Mouse (Mus musculus) lung, adult 2 months (tissue): ENCODE measurements around the gene Rnf126. TPM values are rescaled to one million over a fixed set of nuclear protein-coding genes. Genes with fewer than 3 reads are reported as not detected.

Experiments
- DNase-seq: peaks from one replicate; pipeline ENCODE4 v3.0.0; 2022
- H3K4me1 ChIP-seq: fragments of 200-500 bp; 2 replicates; pipeline ENCODE4 v1.6.1; 2011; ENCODE audit warnings: low read length; ENCODE audit not compliant: control insufficient read depth, insufficient read depth
- H3K4me3 ChIP-seq: fragments of 200-500 bp; replicated peaks from 2 replicates; pipeline ENCODE3; 2011; ENCODE audit warnings: low read depth, mild to moderate bottlenecking, control low read depth, low read length; ENCODE audit errors: extremely low read depth
- CTCF ChIP-seq: fragments of 200-500 bp; IDR thresholded peaks from 2 replicates; pipeline ENCODE4 v1.5.1; 2011; ENCODE audit warnings: mild to moderate bottlenecking, low read length, control low read depth; ENCODE audit not compliant: insufficient read depth
- POLR2A ChIP-seq: fragments of 200-500 bp; IDR thresholded peaks from 2 replicates; pipeline ENCODE4 v1.6.1; 2011; ENCODE audit warnings: low read depth, mild to moderate bottlenecking, control low read depth, low read length, borderline replicate concordance; ENCODE audit errors: extremely low read depth
- WGBS: fragments of 180-500 bp; shearing (Covaris S2); methylation state at CpG from one replicate; pipeline ENCODE4 v1.1.7; 2018; 5-methylcytosine and 5-hydroxymethylcytosine counted together
- polyA plus RNA-seq: library from polyadenylated mRNA; depleted of rRNA; stranded (reverse); fragments of >200 nt; gene quantifications from 2 replicates; pipeline ENCODE4 v1.2.3, GENCODE M21; 2012

Rnf126 gene
- polyA plus RNA-seq, 1 experiment = 103 TPM

DNA sequence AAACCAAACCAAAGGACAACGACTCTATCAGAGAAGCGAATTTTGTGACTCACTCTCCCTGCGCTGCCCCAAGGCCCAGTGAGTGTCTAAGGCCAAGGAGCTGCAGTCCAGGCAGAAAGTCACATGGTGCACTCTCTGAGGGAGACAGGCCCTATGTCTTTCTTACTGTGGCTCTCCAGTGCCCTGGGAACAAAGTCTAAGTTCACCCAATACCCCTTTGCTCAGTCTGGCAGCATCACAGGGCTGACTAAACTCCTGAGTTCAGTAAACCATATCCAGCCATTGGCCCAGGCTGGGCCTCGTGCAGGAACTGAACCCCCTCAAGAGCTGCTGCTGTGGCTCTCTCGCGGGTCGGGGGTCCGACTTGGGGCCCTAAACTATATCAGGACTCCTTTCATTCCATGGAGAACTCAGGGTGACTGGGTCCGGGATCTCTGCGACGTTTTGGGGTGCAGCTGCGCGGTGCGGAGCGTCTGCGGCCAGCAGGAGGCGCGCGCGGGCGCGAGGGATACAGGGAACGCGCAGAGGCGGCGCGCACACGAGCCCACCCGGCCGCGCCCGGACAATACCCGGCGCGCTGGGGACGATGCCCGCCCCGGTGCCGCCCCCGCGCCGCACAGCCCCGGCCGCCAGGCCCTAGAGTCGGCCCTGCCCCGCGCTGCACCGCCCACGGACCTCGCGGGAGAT, 26.4 kb upstream of the Rnf126 start, which contains the start of gene Palm:
TSS of gene Palm (plus strand) at position 522 of the 687 bp plus-strand sequence.
- WGBS = 5% methylated on average over 51 of the region's 51 CpGs
- TF ChIP-seq POLR2A (no peak), CTCF (peak; percentile 62)
- peak; percentile 81 for DNase-seq

DNA sequence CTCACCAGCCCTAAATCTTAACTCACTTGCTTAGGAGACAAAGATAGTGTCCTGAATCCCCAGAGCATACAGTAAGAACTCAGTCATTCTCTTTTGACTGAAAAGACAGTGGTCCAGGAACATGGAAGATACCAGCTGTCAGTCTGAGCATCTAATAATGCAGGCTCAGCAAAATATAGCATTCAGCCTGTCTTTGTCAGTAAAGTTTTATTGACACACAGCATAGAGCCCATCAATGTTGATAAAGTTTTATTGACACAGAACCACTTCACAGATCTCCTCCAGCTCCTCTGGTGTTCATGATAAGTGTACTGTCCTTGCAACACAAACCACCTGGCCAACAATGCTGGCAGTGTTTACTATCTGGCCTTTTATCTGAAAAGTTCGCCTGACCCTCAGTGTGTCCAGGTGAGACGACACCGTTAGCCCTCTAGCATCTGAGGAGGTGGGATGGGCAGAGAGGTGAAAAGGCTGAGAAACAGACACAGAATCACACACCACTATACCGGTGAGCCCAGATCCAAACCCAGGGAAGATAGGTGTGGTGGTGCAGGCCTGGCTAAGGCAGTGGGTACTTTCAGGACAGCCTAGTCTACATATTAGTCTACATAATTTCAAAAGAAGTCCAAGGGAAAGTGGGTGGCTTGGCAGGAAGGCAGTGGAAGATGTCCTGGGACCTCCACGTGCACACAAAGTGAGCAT, 25.7 kb upstream of the Rnf126 start:
- TF ChIP-seq POLR2A = no peak
- no peak for TF ChIP-seq CTCF
- Histone ChIP-seq H3K4me1 (peaks cover 3% of the 10 kb centered on the region; the same call in 1 of the 2 replicates), H3K4me3 (no peak overlapping the region)
- no peak for DNase-seq
- WGBS = 74% methylated on average over 5 of the region's 5 CpGs

More for the DNA sequence above, 26.4 kb upstream of the Rnf126 start, which contains the start of gene Palm:
- peak within 1 kb of the TSS; percentile 74 for H3K4me3 ChIP-seq
- H3K4me1 ChIP-seq = peaks cover 3% of the 10 kb centered on the region; the same call in 1 of the 2 replicates

GRCm38 (mm10) chr10:79790861-79791260, 24.1 kb upstream of the Rnf126 start, which contains the start of gene Prss57:
Prss57 (minus strand) TSS chr10:79790961.
- no peak for TF ChIP-seq CTCF
- TF ChIP-seq POLR2A = no peak
- Histone ChIP-seq H3K4me1 (0 out of 2 replicates have a peak, but pooled peaks cover 3% of the 10 kb centered on the region), H3K4me3 (no peak within 1 kb of the TSS)
- WGBS = 72% methylated on average over 4 of the region's 4 CpGs
- no peak for DNase-seq

DNA sequence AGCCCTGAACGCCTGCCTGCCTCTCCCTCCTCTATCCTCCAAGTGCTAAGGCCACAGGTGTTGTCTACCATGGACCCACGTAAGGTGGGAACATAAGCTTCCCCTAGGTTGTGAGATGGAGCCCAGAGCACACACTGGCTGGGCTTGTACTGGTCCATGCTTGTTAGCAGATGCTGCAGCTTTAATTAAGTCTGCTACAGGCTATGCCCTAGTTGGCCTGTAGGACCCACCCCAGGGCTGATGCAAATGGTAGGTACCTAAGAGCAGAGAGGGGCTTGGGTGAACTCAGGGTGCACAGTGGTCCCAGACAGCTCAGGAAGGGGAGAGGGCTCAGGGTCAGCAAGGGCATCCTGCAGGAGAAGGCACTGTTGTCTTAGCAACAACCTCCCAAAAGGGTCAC, 22.8 kb upstream of the Rnf126 start:
- Histone ChIP-seq H3K4me3 (no peak overlapping the region), H3K4me1 (no peaks in the 10 kb centered on the region)
- 57% methylated on average over 2 of the region's 2 CpGs for WGBS
- DNase-seq = no peak
- TF ChIP-seq CTCF = no peak
- TF ChIP-seq POLR2A = no peak

- 27% methylated on average over 7 of the region's 7 CpGs for WGBS
- H3K4me1 ChIP-seq = no peaks in the 10 kb centered on the region
- peak; percentile 85 for DNase-seq
- no peak overlapping the region for H3K4me3 ChIP-seq
- peak; percentile 66 for TF ChIP-seq CTCF
- TF ChIP-seq POLR2A = no peak
Observed at GRCm38 (mm10) chr10:79788386-79789158, 21.8 kb upstream of the Rnf126 start.

GRCm38 (mm10) chr10:79783920-79784800, 17.4 kb upstream of the Rnf126 start:
- TF ChIP-seq CTCF = peak; percentile 57
- no peak for TF ChIP-seq POLR2A
- Histone ChIP-seq H3K4me3 (no peak overlapping the region), H3K4me1 (peaks cover 9% of the 10 kb centered on the region)
- peak; percentile 25 for DNase-seq
- 47% methylated on average over 27 of the region's 27 CpGs for WGBS

DNA sequence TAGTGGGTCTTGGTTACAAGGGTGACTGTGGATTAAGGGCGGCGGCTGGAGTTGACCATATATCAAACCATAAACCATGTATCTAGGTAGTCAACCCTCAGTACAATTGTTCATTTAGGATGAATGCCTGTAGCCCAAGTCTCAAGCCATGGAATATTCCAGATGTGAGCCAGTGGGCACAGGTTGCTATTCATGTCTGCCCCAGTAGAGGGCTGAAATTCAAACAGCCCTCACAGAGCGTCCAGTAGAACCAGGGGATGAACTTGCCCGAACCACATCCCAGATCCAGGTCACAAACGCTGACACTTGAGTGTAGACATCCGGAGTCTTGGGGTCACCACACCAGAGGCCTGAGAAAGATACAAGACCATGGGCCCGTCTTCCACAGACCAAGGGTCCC, 16.3 kb upstream of the Rnf126 start:
- TF ChIP-seq CTCF = peak; percentile 32
- no peak for TF ChIP-seq POLR2A
- no peak overlapping the region for H3K4me3 ChIP-seq
- no peak for DNase-seq
- 55% methylated on average over 7 of the region's 7 CpGs for WGBS
- H3K4me1 ChIP-seq = peaks cover 9% of the 10 kb centered on the region

- Histone ChIP-seq H3K4me1 (peaks cover 9% of the 10 kb centered on the region), H3K4me3 (no peak overlapping the region)
- DNase-seq = no peak
- WGBS = 67% methylated on average over 5 of the region's 5 CpGs
- TF ChIP-seq POLR2A (no peak), CTCF (no peak)
Observed at GRCm38 (mm10) chr10:79781956-79782355, 15.2 kb upstream of the Rnf126 start.

DNA sequence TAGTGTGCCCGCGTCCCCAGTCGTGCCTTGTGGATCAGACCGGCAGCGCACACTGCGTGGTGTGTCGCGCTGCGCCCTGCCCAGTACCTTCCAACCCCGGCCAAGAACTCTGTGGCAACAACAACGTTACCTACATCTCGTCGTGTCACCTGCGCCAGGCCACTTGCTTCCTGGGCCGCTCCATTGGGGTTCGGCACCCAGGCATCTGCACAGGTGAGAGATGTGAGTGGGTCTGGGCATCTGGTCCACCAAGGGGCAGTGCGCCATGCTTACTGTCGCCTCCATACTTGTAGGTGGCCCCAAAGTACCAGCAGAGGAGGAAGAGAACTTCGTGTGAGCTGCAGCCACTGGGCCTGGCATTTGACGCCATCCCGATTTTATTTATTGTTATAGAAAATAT, 14.4 kb upstream of the Rnf126 start:
- DNase-seq = no peak
- peak overlapping the region; percentile 22 for H3K4me3 ChIP-seq
- peaks cover 9% of the 10 kb centered on the region for H3K4me1 ChIP-seq
- no peak for TF ChIP-seq CTCF
- WGBS = 28% methylated on average over 21 of the region's 21 CpGs

DNA sequence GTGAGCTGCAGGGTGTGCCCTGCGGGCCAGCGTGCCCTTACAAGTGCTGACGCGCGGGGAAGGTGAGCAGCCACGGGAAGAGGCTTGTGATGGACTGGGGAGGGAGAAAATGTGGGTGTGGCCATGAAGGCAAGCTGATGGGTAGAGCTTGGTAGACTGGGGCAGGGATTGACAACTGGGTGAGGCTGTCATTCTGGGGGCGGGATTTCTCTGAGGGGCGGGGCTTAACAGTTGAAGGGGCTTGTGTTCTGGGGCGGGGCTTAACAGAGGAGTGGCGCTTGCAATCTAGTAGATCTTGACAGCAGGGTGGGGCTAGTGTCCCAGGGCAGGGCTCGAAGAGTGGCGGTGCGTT, 13.9 kb upstream of the Rnf126 start:
- DNase-seq = no peak
- WGBS = 1% methylated on average over 13 of the region's 13 CpGs
- TF ChIP-seq CTCF = no peak
- TF ChIP-seq POLR2A = peak; percentile 45; the same call in 1 of the 2 replicates
- Histone ChIP-seq H3K4me3 (peak overlapping the region; percentile 66), H3K4me1 (peaks cover 9% of the 10 kb centered on the region)
